Mouse (Mus musculus) thymus, adult 2 months (tissue): ENCODE measurements around the gene Habp2. TPM values are rescaled to one million over a fixed set of nuclear protein-coding genes. Genes with fewer than 3 reads are reported as not detected.
A peak's percentile ranks its signal among the peaks of the same experiment; 100 is the strongest.

Experiments used
- DNase-seq: peaks from one replicate; pipeline ENCODE4 v3.0.0; 2021
- H3K27ac ChIP-seq: fragments of 200-500 bp; 2 replicates; pipeline ENCODE4 v1.5.1; 2012; ENCODE audit warnings: low read length, control low read depth; ENCODE audit not compliant: control insufficient read depth, insufficient read depth
- H3K27me3 ChIP-seq: fragments of 200-500 bp; 2 replicates; pipeline ENCODE4 v1.6.1; 2012; ENCODE audit warnings: mild to moderate bottlenecking, low read length, moderate library complexity, mixed read lengths; ENCODE audit not compliant: control insufficient read depth, insufficient read depth
- H3K36me3 ChIP-seq: fragments of 200-500 bp; 2 replicates; pipeline ENCODE4 v1.6.1; 2012; ENCODE audit warnings: mild to moderate bottlenecking, low read length, moderate library complexity; ENCODE audit not compliant: control insufficient read depth, insufficient read depth
- H3K4me1 ChIP-seq: fragments of 200-500 bp; replicated peaks from 2 replicates; pipeline ENCODE4 v1.6.1; 2012; ENCODE audit warnings: low read length; ENCODE audit not compliant: control insufficient read depth, insufficient read depth
- H3K4me3 ChIP-seq: fragments of 200-500 bp; 2 replicates; pipeline ENCODE4 v1.5.1; 2012; ENCODE audit warnings: mild to moderate bottlenecking, low read length, control low read depth, moderate library complexity; ENCODE audit not compliant: control insufficient read depth, insufficient read depth
- CTCF ChIP-seq: fragments of 200-500 bp; IDR thresholded peaks from 2 replicates; pipeline ENCODE4 v1.5.1; 2012; ENCODE audit warnings: mild to moderate bottlenecking, control low read depth, low read length, moderate library complexity, borderline replicate concordance; ENCODE audit not compliant: control insufficient read depth, poor library complexity, insufficient read depth; ENCODE audit errors: extremely low read depth
- POLR2A ChIP-seq: fragments of 200-500 bp; IDR thresholded peaks from 2 replicates; pipeline ENCODE4 v1.6.1; 2012; ENCODE audit warnings: mild to moderate bottlenecking, low read length, control low read depth, moderate library complexity; ENCODE audit not compliant: control insufficient read depth, poor library complexity, insufficient read depth; ENCODE audit errors: extremely low read depth
- WGBS: fragments of 180-500 bp; shearing (Covaris S2); methylation state at CpG from one replicate; pipeline ENCODE4 v1.1.7; 2018; 5-methylcytosine and 5-hydroxymethylcytosine counted together
- polyA plus RNA-seq: library from polyadenylated mRNA; depleted of rRNA; stranded (reverse); fragments of >200 nt; gene quantifications from 2 replicates; pipeline ENCODE4 v1.2.3, GENCODE M21; 2012

Gene Habp2
- polyA plus RNA-seq, 1 experiment: 0.15 TPM

DNA sequence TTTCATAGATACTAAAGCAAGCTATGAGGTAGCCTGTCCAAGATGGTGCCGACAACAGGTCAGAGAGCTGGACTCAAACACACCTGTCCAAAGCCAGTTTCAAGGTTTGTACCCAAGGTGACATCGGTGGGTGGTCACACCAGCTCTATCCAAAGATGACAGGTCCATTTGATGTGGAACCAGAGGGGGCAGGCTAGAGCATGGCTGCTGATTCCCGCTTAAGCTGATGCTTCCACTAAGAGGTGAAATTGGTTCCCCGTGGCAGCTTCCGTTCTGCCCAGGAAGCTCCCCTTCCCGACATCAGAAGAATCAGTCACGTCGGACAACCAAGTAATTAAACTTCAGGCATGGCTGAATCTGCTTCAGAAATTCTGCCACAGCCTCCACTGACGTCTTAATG is 5.4 kb downstream of the Habp2 start:
- 78% methylated on average over 9 of the region's 9 CpGs for WGBS

DNA sequence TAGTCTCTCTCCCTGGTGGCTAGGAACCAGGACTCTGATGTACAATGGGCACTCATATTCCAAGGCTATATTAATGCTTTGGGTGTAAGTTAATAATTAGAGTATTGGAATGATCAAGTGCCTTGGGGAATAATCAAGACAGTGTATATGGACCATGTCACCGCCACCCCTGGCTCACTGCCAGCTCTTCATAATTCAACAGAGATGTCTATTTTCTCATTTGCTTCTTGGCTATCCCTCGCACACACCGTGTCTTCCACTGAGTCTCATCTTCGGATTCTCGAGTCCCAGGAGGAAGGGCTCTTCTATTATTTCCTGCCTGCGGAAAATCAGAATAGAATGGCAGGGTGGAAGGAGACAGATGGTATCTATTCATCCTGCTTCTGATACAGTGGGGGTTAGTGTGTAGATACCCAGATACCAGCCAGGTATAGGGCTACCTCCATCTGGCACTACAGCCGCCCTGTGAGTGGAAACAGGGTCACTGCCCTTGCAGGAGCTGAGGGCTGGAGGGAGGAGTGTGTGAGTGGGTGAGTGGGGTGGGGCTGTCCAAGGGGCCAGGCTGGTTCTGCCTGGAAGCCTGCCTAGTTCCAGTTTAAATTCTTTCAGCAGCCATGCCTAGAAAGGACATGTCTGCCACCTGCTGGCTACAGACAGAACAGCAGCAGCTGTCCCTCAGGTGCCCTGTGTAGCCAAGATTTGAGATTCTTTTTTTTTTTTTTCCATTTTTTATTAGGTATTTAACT is 7.9 kb downstream of the Habp2 start:
- TF ChIP-seq CTCF (peak; percentile 45; the same call in 1 of the 2 replicates), POLR2A (no peak)
- Histone ChIP-seq H3K4me3 (no peak overlapping the region), H3K27me3 (no peaks in the 10 kb centered on the region), H3K27ac (no peak overlapping the region), H3K4me1 (no peaks in the 10 kb centered on the region), H3K36me3 (no peaks in the 10 kb centered on the region)
- WGBS: 67% methylated on average over 7 of the region's 7 CpGs
- DNase-seq: peak; percentile 51

More for the DNA sequence above, 5.4 kb downstream of the Habp2 start:
- DNase-seq: no peak
- no peaks in the 10 kb centered on the region for H3K36me3 ChIP-seq
- H3K4me3 ChIP-seq: no peak overlapping the region
- no peak overlapping the region for H3K27ac ChIP-seq
- TF ChIP-seq CTCF (no peak), POLR2A (no peak)
- H3K27me3 ChIP-seq: no peaks in the 10 kb centered on the region
- no peaks in the 10 kb centered on the region for H3K4me1 ChIP-seq

GRCm38 (mm10) chr19:56296668-56297067 is 9.7 kb downstream of the Habp2 start:
- DNase-seq: no peak
- 45% methylated on average over 9 of the region's 9 CpGs for WGBS
- Histone ChIP-seq H3K4me3 (no peak overlapping the region), H3K27ac (no peak overlapping the region), H3K4me1 (no peaks in the 10 kb centered on the region), H3K36me3 (no peaks in the 10 kb centered on the region), H3K27me3 (no peaks in the 10 kb centered on the region)
- TF ChIP-seq POLR2A: no peak
- TF ChIP-seq CTCF: no peak

GRCm38 (mm10) chr19:56297264-56297663 is 10.3 kb downstream of the Habp2 start:
- no peak for TF ChIP-seq POLR2A
- TF ChIP-seq CTCF: no peak
- H3K27ac ChIP-seq: no peak overlapping the region
- no peak for DNase-seq
- no peaks in the 10 kb centered on the region for H3K4me1 ChIP-seq
- H3K4me3 ChIP-seq: no peak overlapping the region
- WGBS: 81% methylated on average over 3 of the region's 3 CpGs
- no peaks in the 10 kb centered on the region for H3K36me3 ChIP-seq
- H3K27me3 ChIP-seq: no peaks in the 10 kb centered on the region

DNA sequence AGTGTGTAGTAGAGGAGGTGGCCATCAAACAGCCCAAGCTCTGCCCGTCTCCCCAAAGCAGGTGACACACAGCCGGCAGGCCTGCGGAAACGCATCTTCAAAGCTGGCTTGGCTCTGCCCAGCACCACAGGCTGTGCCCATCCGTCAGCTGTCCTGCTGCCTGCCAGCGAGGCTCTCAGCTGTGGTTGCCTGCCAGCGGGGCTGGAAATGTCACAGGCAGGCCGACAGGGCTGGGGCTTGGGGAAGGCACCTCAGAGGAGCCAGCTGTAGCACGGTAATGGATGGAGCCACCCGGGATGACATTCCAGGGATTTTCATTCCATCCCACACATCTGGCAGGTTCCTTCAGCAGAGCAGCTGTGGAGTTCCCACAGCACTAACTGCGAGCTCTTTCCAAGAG is 13.9 kb downstream of the Habp2 start:
- Histone ChIP-seq H3K4me3 (no peak overlapping the region), H3K27me3 (no peaks in the 10 kb centered on the region), H3K36me3 (no peaks in the 10 kb centered on the region), H3K4me1 (no peaks in the 10 kb centered on the region), H3K27ac (no peak overlapping the region)
- 82% methylated on average over 11 of the region's 11 CpGs for whole genome bisulfite sequencing
- TF ChIP-seq POLR2A (no peak), CTCF (no peak)
- no peak for DNase-seq

GRCm38 (mm10) chr19:56316531-56316930 is 29.6 kb downstream of the Habp2 start:
- H3K4me1 ChIP-seq: peaks cover 13% of the 10 kb centered on the region
- 78% methylated on average over 3 of the region's 3 CpGs for WGBS
- no peak for DNase-seq
- H3K36me3 ChIP-seq: no peaks in the 10 kb centered on the region
- TF ChIP-seq CTCF: no peak
- no peak for TF ChIP-seq POLR2A
- H3K27ac ChIP-seq: no peak overlapping the region
- H3K27me3 ChIP-seq: no peaks in the 10 kb centered on the region
- H3K4me3 ChIP-seq: no peak overlapping the region
